Mouse (Mus musculus): ENCODE results near the gene Rps15. TPM values are rescaled to one million over a fixed set of nuclear protein-coding genes. Genes with fewer than 3 reads are reported as not detected.

Gene Rps15
- polyA plus RNA-seq, 1 experiment, result 2,371 TPM

DNA sequence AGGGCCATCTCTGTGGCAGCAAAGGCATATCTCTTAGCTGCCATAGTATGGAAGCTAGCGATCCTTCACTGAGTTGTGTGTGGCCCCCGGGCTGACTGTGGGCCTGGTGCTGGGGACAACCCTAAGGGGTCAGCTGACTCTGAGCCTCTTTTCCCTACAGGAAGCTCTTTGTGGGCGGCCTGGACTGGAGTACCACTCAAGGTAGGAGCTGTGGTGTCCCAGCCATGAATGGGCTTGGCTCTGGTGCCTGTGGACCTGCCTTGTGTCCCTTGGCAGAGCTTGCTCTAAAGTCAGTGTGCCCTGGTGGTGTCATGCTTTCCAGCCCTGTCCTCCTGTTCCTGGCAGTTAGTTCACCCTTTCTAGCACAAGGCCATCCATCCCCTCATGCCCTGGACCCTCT lies 18.4 kb upstream of the Rps15 start:
- TF ChIP-seq POLR2A (IDR thresholded peaks at IDR 0.05; ENCODE audit: control insufficient read depth, extremely low read depth, insufficient read depth, low read length, poor library complexity), result no peak
- TF ChIP-seq CTCF (IDR thresholded peaks at IDR 0.05; ENCODE audit: borderline replicate concordance, control insufficient read depth, extremely low read depth, insufficient read depth, low read length, poor library complexity), result no peak
- Histone ChIP-seq H3K27me3 (ENCODE audit: control insufficient read depth, insufficient read depth, low read length) (no peaks in the 10 kb centered on the region), H3K4me3 (ENCODE audit: control insufficient read depth, insufficient read depth, low read length) (no peak overlapping the region), H3K27ac (ENCODE audit: control insufficient read depth, insufficient read depth, low read length) (no peak overlapping the region), H3K36me3 (ENCODE audit: control insufficient read depth, insufficient read depth, low read length) (peaks cover 36% of the 10 kb centered on the region), H3K4me1 (replicated peaks; ENCODE audit: control insufficient read depth, insufficient read depth, low read length) (peaks cover 25% of the 10 kb centered on the region)
- no peak for DNase-seq
- WGBS, result 93% methylated on average over 3 of the region's 3 CpGs

GRCm38 (mm10) chr10:80276238-80276637 lies 16.0 kb upstream of the Rps15 start:
- Histone ChIP-seq H3K27me3 (ENCODE audit: control insufficient read depth, insufficient read depth, low read length) (no peaks in the 10 kb centered on the region), H3K36me3 (ENCODE audit: control insufficient read depth, insufficient read depth, low read length) (peaks cover 55% of the 10 kb centered on the region), H3K4me3 (ENCODE audit: control insufficient read depth, insufficient read depth, low read length) (no peak overlapping the region), H3K4me1 (replicated peaks; ENCODE audit: control insufficient read depth, insufficient read depth, low read length) (peaks cover 10% of the 10 kb centered on the region), H3K27ac (ENCODE audit: control insufficient read depth, insufficient read depth, low read length) (no peak overlapping the region)
- 92% methylated on average over 5 of the region's 5 CpGs for WGBS
- DNase-seq, result no peak
- TF ChIP-seq CTCF (IDR thresholded peaks at IDR 0.05; ENCODE audit: borderline replicate concordance, control insufficient read depth, extremely low read depth, insufficient read depth, low read length, poor library complexity) (no peak), POLR2A (IDR thresholded peaks at IDR 0.05; ENCODE audit: control insufficient read depth, extremely low read depth, insufficient read depth, low read length, poor library complexity) (no peak)

- no peaks in the 10 kb centered on the region for H3K27me3 ChIP-seq (ENCODE audit: control insufficient read depth, insufficient read depth, low read length)
- H3K27ac ChIP-seq (ENCODE audit: control insufficient read depth, insufficient read depth, low read length), result no peak overlapping the region
- no peak for TF ChIP-seq CTCF (IDR thresholded peaks at IDR 0.05; ENCODE audit: borderline replicate concordance, control insufficient read depth, extremely low read depth, insufficient read depth, low read length, poor library complexity)
- no peak for TF ChIP-seq POLR2A (IDR thresholded peaks at IDR 0.05; ENCODE audit: control insufficient read depth, extremely low read depth, insufficient read depth, low read length, poor library complexity)
- H3K36me3 ChIP-seq (ENCODE audit: control insufficient read depth, insufficient read depth, low read length), result peaks cover 57% of the 10 kb centered on the region
- H3K4me1 ChIP-seq (replicated peaks; ENCODE audit: control insufficient read depth, insufficient read depth, low read length), result no peaks in the 10 kb centered on the region
- no peak overlapping the region for H3K4me3 ChIP-seq (ENCODE audit: control insufficient read depth, insufficient read depth, low read length)
- 96% methylated on average over 9 of the region's 9 CpGs for WGBS
- no peak for DNase-seq
Measured at GRCm38 (mm10) chr10:80278390-80278789, 13.9 kb upstream of the Rps15 start.

DNA sequence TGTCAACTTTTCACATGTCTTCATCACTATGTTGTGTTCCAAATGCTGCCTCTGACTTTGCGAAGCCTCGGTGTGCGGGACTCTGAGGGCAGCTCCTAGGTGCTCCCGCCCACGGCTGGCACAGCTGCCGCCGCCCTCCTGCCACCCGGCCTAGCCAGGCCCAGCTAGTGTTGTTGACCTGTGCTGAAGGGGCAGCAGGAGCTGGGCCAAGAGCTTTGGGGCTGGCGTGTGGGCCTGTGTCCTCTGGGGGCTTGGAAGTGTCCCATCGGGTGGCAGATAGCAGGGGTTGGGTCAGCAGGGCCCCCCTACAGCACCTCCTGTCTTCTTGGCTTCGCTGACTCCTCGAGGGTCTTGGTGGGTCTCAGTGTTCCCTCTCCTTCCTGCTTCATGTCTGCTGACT lies 13.0 kb upstream of the Rps15 start:
- no peak for TF ChIP-seq CTCF (IDR thresholded peaks at IDR 0.05; ENCODE audit: borderline replicate concordance, control insufficient read depth, extremely low read depth, insufficient read depth, low read length, poor library complexity)
- peaks cover 63% of the 10 kb centered on the region for H3K36me3 ChIP-seq (ENCODE audit: control insufficient read depth, insufficient read depth, low read length)
- H3K4me3 ChIP-seq (ENCODE audit: control insufficient read depth, insufficient read depth, low read length), result no peak overlapping the region
- H3K27ac ChIP-seq (ENCODE audit: control insufficient read depth, insufficient read depth, low read length), result no peak overlapping the region
- H3K4me1 ChIP-seq (replicated peaks; ENCODE audit: control insufficient read depth, insufficient read depth, low read length), result no peaks in the 10 kb centered on the region
- DNase-seq, result no peak
- 93% methylated on average over 12 of the region's 12 CpGs for WGBS
- H3K27me3 ChIP-seq (ENCODE audit: control insufficient read depth, insufficient read depth, low read length), result no peaks in the 10 kb centered on the region

DNA sequence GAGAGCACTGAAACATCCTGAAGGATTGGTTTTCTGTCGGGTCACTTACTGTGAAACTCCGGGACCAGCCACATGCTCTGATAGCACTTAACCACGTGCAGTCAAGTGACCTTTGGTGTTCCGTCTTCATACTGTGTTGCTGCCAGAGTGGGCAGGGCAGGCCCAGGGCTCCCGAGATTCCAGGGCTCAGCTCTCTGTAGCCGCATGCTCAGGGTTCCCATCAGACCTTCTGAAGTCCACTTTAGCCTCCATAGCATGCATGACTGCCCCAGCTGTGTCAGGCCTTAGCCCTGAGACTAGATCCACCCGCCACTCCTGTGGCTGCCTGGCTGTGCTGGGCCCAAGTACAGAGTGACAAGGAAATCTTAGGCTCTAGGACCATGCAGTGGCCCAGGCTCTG lies 10.9 kb upstream of the Rps15 start:
- Histone ChIP-seq H3K4me3 (ENCODE audit: control insufficient read depth, insufficient read depth, low read length) (no peak overlapping the region), H3K27me3 (ENCODE audit: control insufficient read depth, insufficient read depth, low read length) (no peaks in the 10 kb centered on the region), H3K27ac (ENCODE audit: control insufficient read depth, insufficient read depth, low read length) (no peak overlapping the region), H3K36me3 (ENCODE audit: control insufficient read depth, insufficient read depth, low read length) (peaks cover 70% of the 10 kb centered on the region), H3K4me1 (replicated peaks; ENCODE audit: control insufficient read depth, insufficient read depth, low read length) (no peaks in the 10 kb centered on the region)
- DNase-seq, result no peak
- TF ChIP-seq CTCF (IDR thresholded peaks at IDR 0.05; ENCODE audit: borderline replicate concordance, control insufficient read depth, extremely low read depth, insufficient read depth, low read length, poor library complexity) (no peak), POLR2A (IDR thresholded peaks at IDR 0.05; ENCODE audit: control insufficient read depth, extremely low read depth, insufficient read depth, low read length, poor library complexity) (no peak)
- 97% methylated on average over 7 of the region's 7 CpGs for WGBS

- Histone ChIP-seq H3K4me1 (replicated peaks; ENCODE audit: control insufficient read depth, insufficient read depth, low read length) (no peaks in the 10 kb centered on the region), H3K27ac (ENCODE audit: control insufficient read depth, insufficient read depth, low read length) (no peak overlapping the region), H3K4me3 (ENCODE audit: control insufficient read depth, insufficient read depth, low read length) (no peak overlapping the region), H3K27me3 (ENCODE audit: control insufficient read depth, insufficient read depth, low read length) (no peaks in the 10 kb centered on the region), H3K36me3 (ENCODE audit: control insufficient read depth, insufficient read depth, low read length) (peaks cover 66% of the 10 kb centered on the region)
- no peak for DNase-seq
- WGBS, result 86% methylated on average over 8 of the region's 8 CpGs
- TF ChIP-seq CTCF (IDR thresholded peaks at IDR 0.05; ENCODE audit: borderline replicate concordance, control insufficient read depth, extremely low read depth, insufficient read depth, low read length, poor library complexity) (no peak), POLR2A (IDR thresholded peaks at IDR 0.05; ENCODE audit: control insufficient read depth, extremely low read depth, insufficient read depth, low read length, poor library complexity) (no peak)
Measured at GRCm38 (mm10) chr10:80281921-80282371, 10.3 kb upstream of the Rps15 start.
